Mouse (Mus musculus) G1E (cell line): ENCODE data around the gene Specc1l. TPM values are rescaled to one million over a fixed set of nuclear protein-coding genes. Genes with fewer than 3 reads are reported as not detected.

Source experiments
- ATAC-seq: 2 replicates; pipeline ENCODE4 v1.8.0; 2016; ENCODE audit warnings: mild to moderate bottlenecking; ENCODE audit not compliant: insufficient number of reproducible peaks, poor library complexity, low FRiP score, severe bottlenecking; ENCODE audit errors: extremely low read depth
- DNase-seq: peaks from one replicate; pipeline ENCODE4 v3.0.0; 2012; ENCODE audit warnings: low spot score
- H3K27me3 ChIP-seq: 2 replicates; pipeline ENCODE4 v1.6.1; 2012; ENCODE audit warnings: mild to moderate bottlenecking, low read length, inconsistent platforms; ENCODE audit not compliant: insufficient read depth
- H3K36me3 ChIP-seq: replicated peaks from 2 replicates; pipeline ENCODE3; 2012; ENCODE audit warnings: mild to moderate bottlenecking, inconsistent platforms
- H3K4me1 ChIP-seq: 2 replicates; pipeline ENCODE4 v1.6.1; 2012; ENCODE audit warnings: low read depth, low read length, inconsistent platforms, mixed read lengths; ENCODE audit not compliant: insufficient read depth
- H3K4me3 ChIP-seq: 2 replicates; pipeline ENCODE4 v1.5.1; 2012; ENCODE audit warnings: low read depth, mild to moderate bottlenecking, inconsistent platforms, low read length, moderate library complexity, mixed read lengths
- H3K9me3 ChIP-seq: replicated peaks from 2 replicates; pipeline ENCODE4 v1.6.1; 2012; ENCODE audit warnings: inconsistent platforms
- CTCF ChIP-seq: IDR thresholded peaks from 2 replicates; pipeline ENCODE4 v1.5.1; 2012; ENCODE audit warnings: low read depth, low read length, inconsistent platforms, mixed read lengths
- GATA1 ChIP-seq: IDR thresholded peaks from 2 replicates; pipeline ENCODE4 v1.6.1; 2012; ENCODE audit warnings: borderline replicate concordance, low read length, inconsistent platforms, mixed read lengths
- GATA2 ChIP-seq: IDR thresholded peaks from 2 replicates; pipeline ENCODE4 v1.6.1; 2012; ENCODE audit warnings: low read depth, low read length, inconsistent platforms, borderline replicate concordance
- POLR2AphosphoS5 ChIP-seq: IDR thresholded peaks from 2 replicates; pipeline ENCODE4 v1.6.1; 2012; ENCODE audit warnings: low read depth, low read length, inconsistent platforms; ENCODE audit not compliant: insufficient replicate concordance
- TAL1 ChIP-seq: conservative IDR thresholded peaks from 2 replicates; pipeline ENCODE4 v1.6.1; 2012; ENCODE audit warnings: low read depth, low read length, inconsistent platforms, mixed read lengths
- polyA plus RNA-seq: library from polyadenylated mRNA; stranded (reverse); fragments of >175 nt; gene quantifications from 2 replicates; pipeline ENCODE4 v1.2.3, GENCODE M21; 2012
- total RNA-seq, 2 experiments: library from RNA; stranded (forward) in 1 of 2; stranded (reverse) in 1 of 2; fragments of 200-1000 nt in 1 of 2; fragments of >200 nt in 1 of 2; fragmentation: Nextera tagmentation in 1 of 2; gene quantifications; 2 replicates each; pipeline ENCODE4 v1.2.3; 2014 to 2017

Gene Specc1l
- total and polyA plus RNA-seq, 3 experiments = 6.6 to 31.1 (median 24.2) TPM

GRCm38 (mm10) chr10:75293288-75293687 is 81.4 kb downstream of the Specc1l start:
- H3K36me3 ChIP-seq = peaks cover 70% of the 10 kb centered on the region
- no peak for DNase-seq
- peaks cover 6% of the 10 kb centered on the region for H3K4me1 ChIP-seq
- no peaks in the 10 kb centered on the region for H3K27me3 ChIP-seq
- no peak overlapping the region for H3K4me3 ChIP-seq
- H3K9me3 ChIP-seq = no peaks in the 10 kb centered on the region
- ATAC-seq = no peak
- TF ChIP-seq POLR2AphosphoS5 (no peak), CTCF (no peak), GATA1 (no peak), TAL1 (no peak), GATA2 (no peak)

DNA sequence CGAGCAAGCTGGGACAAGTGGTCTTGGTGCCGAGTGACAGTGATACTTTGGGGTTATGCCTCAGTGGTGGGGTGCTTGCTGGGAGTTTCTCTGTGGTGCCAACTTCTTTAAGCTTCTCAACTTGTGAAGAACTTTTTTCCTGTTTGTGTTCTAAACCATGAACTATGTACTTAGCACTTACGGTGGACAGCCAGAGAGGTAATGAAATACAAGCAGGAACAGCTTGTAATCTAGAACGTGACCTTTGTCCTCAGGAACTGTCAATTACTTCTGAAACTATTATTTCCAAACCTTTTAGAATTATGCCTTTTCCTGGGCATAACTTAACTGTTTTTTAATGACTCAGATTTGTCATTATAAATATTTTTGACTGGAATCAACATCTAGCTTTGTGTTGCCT is 82.5 kb downstream of the Specc1l start:
- Histone ChIP-seq H3K36me3 (peaks cover 69% of the 10 kb centered on the region), H3K27me3 (no peaks in the 10 kb centered on the region), H3K4me3 (no peak overlapping the region), H3K4me1 (no peaks in the 10 kb centered on the region), H3K9me3 (no peaks in the 10 kb centered on the region)
- DNase-seq (no peak), ATAC-seq (no peak)
- TF ChIP-seq TAL1 (no peak), GATA2 (no peak), CTCF (no peak), POLR2AphosphoS5 (no peak), GATA1 (no peak)

DNA sequence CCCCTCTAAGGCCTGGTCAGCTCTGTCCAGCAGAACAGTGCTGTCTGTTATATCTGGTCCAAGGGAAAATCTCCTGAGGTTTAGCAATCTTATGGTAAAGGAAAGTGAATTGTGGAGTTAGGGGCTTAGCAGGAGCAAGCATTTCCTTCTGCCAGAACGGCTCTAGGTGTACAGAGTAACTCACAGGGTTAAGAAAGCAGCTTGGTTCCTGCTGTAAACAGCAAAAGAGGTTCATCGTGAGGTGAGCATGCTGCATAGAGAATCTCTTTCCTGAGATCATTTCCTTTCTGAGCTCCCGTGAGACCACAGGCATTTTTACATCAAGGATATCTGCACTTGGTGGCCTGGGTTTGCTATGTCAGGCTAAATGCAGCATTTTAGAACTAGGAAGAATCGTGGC is 83.1 kb downstream of the Specc1l start:
- Histone ChIP-seq H3K9me3 (no peaks in the 10 kb centered on the region), H3K4me3 (no peak overlapping the region), H3K27me3 (no peaks in the 10 kb centered on the region), H3K36me3 (peaks cover 67% of the 10 kb centered on the region), H3K4me1 (no peaks in the 10 kb centered on the region)
- DNase-seq (no peak), ATAC-seq (no peak)
- no peak for TF ChIP-seq GATA1
- TF ChIP-seq TAL1 = no peak
- TF ChIP-seq CTCF = no peak
- no peak for TF ChIP-seq GATA2
- TF ChIP-seq POLR2AphosphoS5 = no peak

- TF ChIP-seq GATA1 (no peak), POLR2AphosphoS5 (no peak), GATA2 (no peak), TAL1 (no peak), CTCF (no peak)
- peaks cover 19% of the 10 kb centered on the region for H3K4me1 ChIP-seq
- no peak for DNase-seq
- peaks cover 81% of the 10 kb centered on the region for H3K36me3 ChIP-seq
- H3K27me3 ChIP-seq = no peaks in the 10 kb centered on the region
- ATAC-seq = no peak
- no peaks in the 10 kb centered on the region for H3K9me3 ChIP-seq
- H3K4me3 ChIP-seq = no peak overlapping the region
Observed at GRCm38 (mm10) chr10:75298608-75299007, 86.7 kb downstream of the Specc1l start.

GRCm38 (mm10) chr10:75299785-75300418 is 88.0 kb downstream of the Specc1l start:
- Histone ChIP-seq H3K36me3 (peaks cover 86% of the 10 kb centered on the region), H3K9me3 (no peaks in the 10 kb centered on the region), H3K4me1 (peaks cover 19% of the 10 kb centered on the region), H3K4me3 (no peak overlapping the region), H3K27me3 (no peaks in the 10 kb centered on the region)
- TF ChIP-seq CTCF (no peak), GATA2 (no peak), GATA1 (no peak), TAL1 (no peak), POLR2AphosphoS5 (no peak)
- no peak for DNase-seq
- peak; percentile 45; the same call in 1 of the 2 replicates for ATAC-seq

GRCm38 (mm10) chr10:75301195-75301806 is 89.4 kb downstream of the Specc1l start:
- Histone ChIP-seq H3K9me3 (no peaks in the 10 kb centered on the region), H3K4me3 (no peak overlapping the region), H3K36me3 (peaks cover 90% of the 10 kb centered on the region), H3K4me1 (peaks cover 19% of the 10 kb centered on the region), H3K27me3 (no peaks in the 10 kb centered on the region)
- TF ChIP-seq CTCF = no peak
- TF ChIP-seq GATA2 = no peak
- no peak for TF ChIP-seq GATA1
- TF ChIP-seq POLR2AphosphoS5 = no peak
- TF ChIP-seq TAL1 = no peak
- DNase-seq (no peak), ATAC-seq (no peak)
